33 mouse cellular contexts compared by ENCODE assay signal in the genomic region with DNA sequence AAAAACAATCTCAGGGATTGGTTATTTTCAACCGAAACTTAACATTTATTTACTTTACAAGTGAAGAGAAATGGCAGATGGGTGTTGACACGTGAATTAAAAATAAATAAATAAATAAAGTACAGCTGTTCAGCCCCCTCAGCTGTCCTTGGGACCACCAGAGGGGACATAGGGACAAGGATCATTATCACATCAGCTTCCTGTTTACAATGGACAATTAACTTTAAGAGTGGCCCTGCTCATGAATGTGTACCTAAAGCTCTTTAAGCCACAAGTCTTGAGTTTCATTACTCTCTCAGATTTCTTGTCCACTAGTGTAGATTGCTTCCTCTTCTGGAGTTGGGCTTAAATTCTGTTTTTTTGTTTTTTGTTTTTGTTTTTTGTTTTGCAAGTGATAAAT.
"Had no signal": no experiment of that assay in that cellular context is flagged by ENCODE, and none has a peak within 500 bp of the region (broad histone marks: within the 10 kb centered on the region; RNA-seq: fewer than 3 reads in every experiment).

No protein-coding gene starts in this region.

- H3K36me3 ChIP-seq: heart, embryonic 10.5 days; heart, embryonic 12.5 days; heart, embryonic 13.5 days; heart, embryonic 15.5 days; hindbrain, embryonic 10.5 days; hindbrain, embryonic 12.5 days; hindbrain, embryonic 13.5 days; hindbrain, embryonic 15.5 days; intestine, embryonic 15.5 days had no signal

- H3K27ac ChIP-seq: heart, adult 2 months; heart, embryonic 10.5 days; heart, embryonic 13.5 days; heart, embryonic 15.5 days; hindbrain, embryonic 10.5 days; hindbrain, embryonic 12.5 days; hindbrain, embryonic 13.5 days; hindbrain, embryonic 14.5 days; hindbrain, embryonic 15.5 days; hindbrain, postnatal 0 days; intestine, embryonic 15.5 days; layer of hippocampus, adult 2 months; left cerebral cortex, adult 2 months had no signal

- H3K9me3 ChIP-seq: heart, embryonic 10.5 days; heart, embryonic 12.5 days; heart, embryonic 13.5 days; heart, embryonic 15.5 days; hindbrain, embryonic 10.5 days; hindbrain, embryonic 12.5 days; hindbrain, embryonic 13.5 days; hindbrain, embryonic 15.5 days; intestine, embryonic 15.5 days had no signal

- H3K4me2 ChIP-seq: heart, embryonic 11.5 days; heart, embryonic 12.5 days; heart, embryonic 13.5 days; heart, embryonic 15.5 days; hindbrain, embryonic 12.5 days; hindbrain, embryonic 13.5 days; hindbrain, embryonic 14.5 days; hindbrain, embryonic 15.5 days; intestine, embryonic 15.5 days had no signal

- DNase-seq: heart, adult 2 months; heart, postnatal 10 days; heart, postnatal 14 days; heart, postnatal 36 days; heart, postnatal 4 days; kidney, adult 11 months; kidney, adult 18-20 months; kidney, adult 2 months; kidney, adult 8-10 months; kidney, adult 9 months; kidney, postnatal 25 days; kidney, postnatal 36 days; kidney, postnatal 4 days; layer of hippocampus, adult 9-11 months; layer of hippocampus, postnatal 36 days had no signal

- ATAC-seq: hindbrain, embryonic 16.5 days; hindbrain, postnatal 0 days; inflammation-experienced regulatory T-cells, adult 6 months; intestine, embryonic 15.5 days; intestine, embryonic 16.5 days; intestine, postnatal 0 days had no signal

- H3K4me3 ChIP-seq: heart, adult 2 months; heart, embryonic 10.5 days; heart, embryonic 12.5 days; heart, embryonic 13.5 days; heart, embryonic 15.5 days; hindbrain, embryonic 10.5 days; hindbrain, embryonic 12.5 days; hindbrain, embryonic 13.5 days; hindbrain, embryonic 15.5 days; intestine, embryonic 15.5 days; layer of hippocampus, adult 2 months; left cerebral cortex, adult 2 months had no signal

- H3K27me3 ChIP-seq: heart, embryonic 12.5 days; heart, embryonic 13.5 days; heart, embryonic 15.5 days; hindbrain, embryonic 12.5 days; hindbrain, embryonic 13.5 days; hindbrain, embryonic 15.5 days; intestine, embryonic 15.5 days had no signal

- H3K4me1 ChIP-seq: heart, embryonic 10.5 days; heart, embryonic 12.5 days; heart, embryonic 15.5 days; hindbrain, embryonic 10.5 days; hindbrain, embryonic 12.5 days; hindbrain, embryonic 13.5 days; hindbrain, embryonic 15.5 days; intestine, embryonic 15.5 days had no signal

- H3K9ac ChIP-seq: heart, embryonic 12.5 days; heart, embryonic 13.5 days; heart, embryonic 15.5 days; hindbrain, embryonic 12.5 days; hindbrain, embryonic 13.5 days; hindbrain, embryonic 14.5 days; hindbrain, embryonic 15.5 days; intestine, embryonic 15.5 days had no signal
